Mouse (Mus musculus): ENCODE data around the gene Glp2r. TPM values are rescaled to one million over a fixed set of nuclear protein-coding genes. Genes with fewer than 3 reads are reported as not detected.

Glp2r gene
- polyA plus RNA-seq, 1 experiment from 2014 or later, result not detected

GRCm38 (mm10) chr11:67640299-67640698, 130.7 kb downstream of the Glp2r start:
- H3K27ac ChIP-seq, result no peak overlapping the region
- no peak overlapping the region for H3K4me2 ChIP-seq
- ATAC-seq (ENCODE audit: low FRiP score), result no peak
- H3K4me1 ChIP-seq, result 0 out of 2 replicates have a peak, but pooled peaks cover 6% of the 10 kb centered on the region
- WGBS, result 88% methylated on average over 6 of the region's 6 CpGs
- no peaks in the 10 kb centered on the region for H3K9me3 ChIP-seq
- H3K9ac ChIP-seq, result no peak overlapping the region
- no peak overlapping the region for H3K4me3 ChIP-seq (replicated peaks)
- H3K27me3 ChIP-seq, result no peaks in the 10 kb centered on the region
- no peaks in the 10 kb centered on the region for H3K36me3 ChIP-seq (replicated peaks)

- Histone ChIP-seq H3K27me3 (no peaks in the 10 kb centered on the region), H3K4me3 (replicated peaks) (no peak overlapping the region), H3K9me3 (no peaks in the 10 kb centered on the region), H3K27ac (no peak overlapping the region), H3K36me3 (replicated peaks) (no peaks in the 10 kb centered on the region), H3K4me2 (no peak overlapping the region), H3K4me1 (0 out of 2 replicates have a peak, but pooled peaks cover 6% of the 10 kb centered on the region), H3K9ac (no peak overlapping the region)
- 90% methylated on average over 3 of the region's 3 CpGs for WGBS
- no peak for ATAC-seq (ENCODE audit: low FRiP score)
Observed at GRCm38 (mm10) chr11:67638401-67638800, 132.6 kb downstream of the Glp2r start.

DNA sequence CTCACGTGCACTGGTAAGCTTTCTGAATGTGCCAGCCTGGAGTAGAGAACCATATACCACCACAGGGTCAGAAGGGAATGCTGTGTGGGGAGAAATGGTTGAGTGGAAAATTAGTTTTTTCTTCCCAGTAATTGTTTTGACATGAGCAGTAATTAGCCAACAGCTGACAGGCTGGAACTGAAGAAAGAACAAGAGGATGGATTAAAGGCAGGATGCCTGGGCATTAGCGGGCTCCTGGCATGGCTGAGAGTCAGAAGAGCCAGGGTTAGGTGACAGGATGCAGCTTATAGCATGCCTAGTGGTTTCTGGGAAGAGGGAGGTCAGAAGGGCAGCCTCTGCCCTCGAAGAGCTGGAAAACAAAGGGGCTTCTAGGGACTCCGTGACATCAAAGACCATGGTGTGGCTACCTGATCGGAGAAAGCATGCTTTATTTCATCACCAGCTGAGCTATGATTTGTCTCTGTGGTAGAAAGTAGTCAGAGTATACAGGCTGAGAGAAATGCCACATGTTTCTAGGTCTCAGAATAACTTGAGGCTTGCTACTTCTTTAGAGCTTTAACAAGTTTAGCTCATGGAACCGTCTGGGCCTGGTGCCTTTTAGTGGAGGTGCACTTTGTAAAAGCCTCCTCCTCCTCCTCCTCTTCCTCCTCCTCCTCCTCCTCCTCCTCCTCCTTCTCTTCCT, 133.9 kb downstream of the Glp2r start:
- no peak for ATAC-seq (ENCODE audit: low FRiP score)
- WGBS, result 54% methylated on average over 6 of the region's 6 CpGs
- Histone ChIP-seq H3K9me3 (no peaks in the 10 kb centered on the region), H3K4me1 (0 out of 2 replicates have a peak, but pooled peaks cover 6% of the 10 kb centered on the region), H3K4me3 (replicated peaks) (no peak overlapping the region), H3K36me3 (replicated peaks) (no peaks in the 10 kb centered on the region), H3K9ac (no peak overlapping the region), H3K27ac (peak overlapping the region; percentile 31; the same call in 1 of the 2 replicates), H3K4me2 (no peak overlapping the region), H3K27me3 (no peaks in the 10 kb centered on the region)

DNA sequence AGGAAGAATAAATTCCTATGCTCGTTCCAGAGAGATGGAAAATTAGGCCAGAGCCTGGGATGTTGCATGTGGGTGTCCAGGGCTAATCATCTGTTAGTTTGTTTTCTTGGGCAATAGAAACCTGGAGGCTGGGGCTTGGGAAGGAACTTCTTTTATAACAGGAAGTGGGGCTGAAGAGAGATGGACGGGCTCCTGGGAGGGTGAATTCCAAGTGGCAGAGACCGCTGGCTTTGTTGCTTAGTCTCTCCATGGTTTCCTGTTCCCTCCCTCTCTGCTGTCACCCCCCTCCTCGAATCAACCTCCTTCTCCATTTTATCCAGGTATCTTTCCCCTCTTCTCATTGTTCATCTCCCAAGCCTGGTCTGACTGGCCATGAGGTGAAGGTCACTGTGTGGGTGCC, 134.8 kb downstream of the Glp2r start:
- no peak overlapping the region for H3K4me2 ChIP-seq
- no peaks in the 10 kb centered on the region for H3K36me3 ChIP-seq (replicated peaks)
- ATAC-seq (ENCODE audit: low FRiP score), result no peak
- 67% methylated on average over 4 of the region's 4 CpGs for WGBS
- no peak overlapping the region for H3K27ac ChIP-seq
- H3K4me1 ChIP-seq, result 0 out of 2 replicates have a peak, but pooled peaks cover 6% of the 10 kb centered on the region
- no peaks in the 10 kb centered on the region for H3K27me3 ChIP-seq
- H3K9me3 ChIP-seq, result no peaks in the 10 kb centered on the region
- no peak overlapping the region for H3K9ac ChIP-seq
- H3K4me3 ChIP-seq (replicated peaks), result no peak overlapping the region

DNA sequence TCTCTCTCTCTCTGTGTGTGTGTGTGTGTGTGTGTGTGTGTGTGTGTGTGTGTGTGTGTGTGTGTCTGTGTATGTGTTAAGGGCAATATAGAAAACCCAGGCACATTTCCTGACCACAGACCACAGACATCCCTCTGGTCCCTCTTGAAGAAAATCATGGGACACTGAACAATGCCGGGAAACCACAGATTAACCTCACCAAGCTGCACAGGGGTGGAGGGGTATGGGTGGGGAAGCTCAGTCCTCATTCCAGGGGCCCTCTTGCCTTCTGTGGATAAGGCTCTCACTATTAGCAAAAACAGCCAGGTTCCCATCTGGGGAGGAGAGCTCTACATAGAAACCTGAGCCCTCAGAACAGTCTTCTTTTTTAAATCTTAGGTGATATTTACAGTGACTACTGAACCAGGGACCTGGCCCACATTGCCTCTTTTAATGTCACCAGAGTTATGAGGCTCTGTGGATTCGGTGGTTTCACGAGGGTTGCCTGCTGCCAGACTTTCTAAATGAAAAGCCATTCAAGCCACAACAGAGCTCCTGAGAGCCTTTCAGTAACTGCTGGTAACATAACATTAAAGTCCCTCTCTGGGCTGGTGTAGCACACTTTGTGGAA, 137.2 kb downstream of the Glp2r start:
- no peaks in the 10 kb centered on the region for H3K27me3 ChIP-seq
- no peak overlapping the region for H3K9ac ChIP-seq
- no peak overlapping the region for H3K4me2 ChIP-seq
- 81% methylated on average over 3 of the region's 3 CpGs for WGBS
- H3K4me1 ChIP-seq, result 0 out of 2 replicates have a peak, but pooled peaks cover 6% of the 10 kb centered on the region
- ATAC-seq (ENCODE audit: low FRiP score), result no peak
- H3K9me3 ChIP-seq, result no peaks in the 10 kb centered on the region
- H3K27ac ChIP-seq, result no peak overlapping the region
- H3K4me3 ChIP-seq (replicated peaks), result no peak overlapping the region
- no peaks in the 10 kb centered on the region for H3K36me3 ChIP-seq (replicated peaks)

DNA sequence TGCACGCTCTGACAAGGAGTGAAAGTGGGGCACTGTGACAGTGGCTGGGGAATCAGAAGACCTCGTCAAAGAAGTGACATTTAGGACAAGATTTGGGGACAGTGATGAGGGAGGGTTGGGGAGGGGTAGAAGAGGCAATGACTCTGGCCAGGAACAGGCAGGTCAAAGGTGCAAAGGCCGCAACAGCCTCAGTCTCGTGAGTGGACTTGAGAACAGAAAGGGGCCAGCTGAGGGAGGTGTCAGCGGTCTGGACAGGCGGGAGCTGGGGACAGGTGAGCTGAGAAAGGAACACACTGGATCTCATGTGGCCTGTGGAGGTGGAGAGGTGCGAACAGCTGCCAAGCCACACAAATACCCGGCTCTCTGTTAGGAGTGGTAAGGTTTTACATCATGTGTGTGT, 138.0 kb downstream of the Glp2r start:
- Histone ChIP-seq H3K4me3 (replicated peaks) (no peak overlapping the region), H3K36me3 (replicated peaks) (no peaks in the 10 kb centered on the region), H3K4me2 (no peak overlapping the region), H3K9me3 (no peaks in the 10 kb centered on the region), H3K9ac (no peak overlapping the region), H3K27me3 (no peaks in the 10 kb centered on the region), H3K4me1 (0 out of 2 replicates have a peak, but pooled peaks cover 6% of the 10 kb centered on the region), H3K27ac (no peak overlapping the region)
- no peak for ATAC-seq (ENCODE audit: low FRiP score)
- WGBS, result 88% methylated on average over 8 of the region's 8 CpGs

DNA sequence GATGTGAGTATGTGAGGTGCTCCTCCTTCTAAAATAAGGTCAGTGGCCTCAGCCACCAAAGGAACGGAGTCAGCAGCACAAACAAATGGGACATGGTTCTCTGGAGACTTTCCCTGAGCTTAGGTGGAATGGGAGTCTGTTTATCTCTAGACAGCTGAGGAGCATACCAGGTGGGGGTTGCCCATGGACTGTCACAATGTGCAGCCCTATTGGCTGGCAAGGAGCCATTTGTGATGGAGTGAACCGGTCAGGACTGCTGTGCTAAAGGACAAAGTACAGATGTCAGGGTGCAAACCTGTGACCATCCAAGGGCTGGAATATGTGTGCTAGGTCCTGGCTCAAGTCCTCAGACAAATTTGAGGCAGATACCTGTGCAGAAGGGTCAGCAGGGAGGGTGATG, 142.4 kb downstream of the Glp2r start:
- Histone ChIP-seq H3K4me3 (replicated peaks) (no peak overlapping the region), H3K27ac (no peak overlapping the region), H3K9ac (no peak overlapping the region), H3K4me2 (no peak overlapping the region), H3K4me1 (no peaks in the 10 kb centered on the region), H3K9me3 (no peaks in the 10 kb centered on the region), H3K36me3 (replicated peaks) (no peaks in the 10 kb centered on the region), H3K27me3 (no peaks in the 10 kb centered on the region)
- ATAC-seq (ENCODE audit: low FRiP score), result no peak
- WGBS, result 90% methylated on average over 2 of the region's 2 CpGs

GRCm38 (mm10) chr11:67627179-67627578, 143.8 kb downstream of the Glp2r start:
- Histone ChIP-seq H3K36me3 (replicated peaks) (no peaks in the 10 kb centered on the region), H3K4me1 (no peaks in the 10 kb centered on the region), H3K9me3 (no peaks in the 10 kb centered on the region), H3K9ac (no peak overlapping the region), H3K27me3 (no peaks in the 10 kb centered on the region), H3K4me3 (replicated peaks) (no peak overlapping the region), H3K27ac (no peak overlapping the region), H3K4me2 (no peak overlapping the region)
- no peak for ATAC-seq (ENCODE audit: low FRiP score)
- 86% methylated on average over 7 of the region's 7 CpGs for WGBS

DNA sequence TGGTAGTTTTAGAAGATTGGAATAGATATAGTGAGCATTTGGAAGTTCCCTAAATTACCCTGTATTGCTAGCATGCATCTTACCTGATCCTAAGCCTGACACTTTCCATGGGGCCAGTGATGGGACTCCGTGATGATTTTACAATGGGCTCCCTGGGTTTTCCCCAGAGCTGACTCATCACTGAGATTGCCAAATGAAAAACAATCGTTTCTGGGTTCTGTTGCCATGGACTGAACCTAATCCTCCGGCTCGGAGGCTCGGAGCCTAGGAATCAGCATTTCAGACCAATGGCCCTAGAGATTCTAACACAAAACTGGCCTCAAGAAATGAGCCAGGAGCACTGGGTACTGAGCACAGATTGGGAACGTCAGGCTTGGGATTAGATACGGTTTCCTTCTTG, 148.6 kb downstream of the Glp2r start:
- no peak for ATAC-seq (ENCODE audit: low FRiP score)
- Histone ChIP-seq H3K4me3 (replicated peaks) (no peak overlapping the region), H3K4me1 (no peaks in the 10 kb centered on the region), H3K27ac (no peak overlapping the region), H3K4me2 (no peak overlapping the region), H3K9me3 (no peaks in the 10 kb centered on the region), H3K9ac (no peak overlapping the region), H3K36me3 (replicated peaks) (no peaks in the 10 kb centered on the region), H3K27me3 (no peaks in the 10 kb centered on the region)
- WGBS, result 84% methylated on average over 7 of the region's 7 CpGs

GRCm38 (mm10) chr11:67616557-67617239, 154.3 kb downstream of the Glp2r start:
- Histone ChIP-seq H3K9ac (no peak overlapping the region), H3K4me1 (no peaks in the 10 kb centered on the region), H3K4me2 (no peak overlapping the region), H3K36me3 (replicated peaks) (no peaks in the 10 kb centered on the region), H3K9me3 (no peaks in the 10 kb centered on the region), H3K27ac (no peak overlapping the region), H3K27me3 (no peaks in the 10 kb centered on the region), H3K4me3 (replicated peaks) (no peak overlapping the region)
- 87% methylated on average over 13 of the region's 13 CpGs for WGBS
- ATAC-seq (ENCODE audit: low FRiP score), result no peak

- 0 out of 2 replicates have a peak overlapping the region, but pooled peaks have one; percentile 39 for H3K27ac ChIP-seq
- H3K9ac ChIP-seq, result no peak overlapping the region
- no peak overlapping the region for H3K4me3 ChIP-seq (replicated peaks)
- 0 out of 2 replicates have a peak, but pooled peaks cover 5% of the 10 kb centered on the region for H3K27me3 ChIP-seq
- no peaks in the 10 kb centered on the region for H3K9me3 ChIP-seq
- ATAC-seq (ENCODE audit: low FRiP score), result no peak
- H3K4me1 ChIP-seq, result no peaks in the 10 kb centered on the region
- no peak overlapping the region for H3K4me2 ChIP-seq
- no peaks in the 10 kb centered on the region for H3K36me3 ChIP-seq (replicated peaks)
- 80% methylated on average over 9 of the region's 9 CpGs for WGBS
Observed at GRCm38 (mm10) chr11:67612158-67612839, 158.7 kb downstream of the Glp2r start.
